Mouse (Mus musculus): Measurements from ENCODE around the gene Prx.

DNA sequence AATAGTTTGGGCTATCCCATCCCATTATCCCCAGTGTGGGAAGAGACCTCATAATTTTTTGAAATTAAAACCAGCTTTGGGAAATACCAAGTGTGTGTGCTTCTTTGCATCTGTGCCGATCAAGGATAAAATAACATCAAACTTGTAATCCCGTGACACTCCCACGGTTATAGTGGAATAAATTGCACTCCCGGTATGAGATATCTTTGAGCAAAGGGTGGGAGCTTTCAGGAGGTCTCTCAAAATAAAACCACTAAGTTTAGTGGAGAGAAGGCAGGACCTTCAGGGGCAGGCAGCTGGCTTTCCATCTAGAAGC, 8.9 kb upstream of the Prx start:
- no peak for TF ChIP-seq CTCF (IDR thresholded peaks at IDR 0.05; ENCODE audit: borderline replicate concordance, control insufficient read depth, extremely low read depth, insufficient read depth, low read length, poor library complexity)
- TF ChIP-seq POLR2A (IDR thresholded peaks at IDR 0.05; ENCODE audit: control insufficient read depth, extremely low read depth, insufficient read depth, low read length, poor library complexity): no peak

All from thymus, adult 2 months (tissue).